Mouse (Mus musculus): ENCODE measurements around the gene Hes1. TPM values are rescaled to one million over a fixed set of nuclear protein-coding genes. Genes with fewer than 3 reads are reported as not detected.

Gene Hes1
- total RNA-seq, 4 experiments from 2014 or later, result 21.8 to 37.1 (median 23.1) TPM

DNA sequence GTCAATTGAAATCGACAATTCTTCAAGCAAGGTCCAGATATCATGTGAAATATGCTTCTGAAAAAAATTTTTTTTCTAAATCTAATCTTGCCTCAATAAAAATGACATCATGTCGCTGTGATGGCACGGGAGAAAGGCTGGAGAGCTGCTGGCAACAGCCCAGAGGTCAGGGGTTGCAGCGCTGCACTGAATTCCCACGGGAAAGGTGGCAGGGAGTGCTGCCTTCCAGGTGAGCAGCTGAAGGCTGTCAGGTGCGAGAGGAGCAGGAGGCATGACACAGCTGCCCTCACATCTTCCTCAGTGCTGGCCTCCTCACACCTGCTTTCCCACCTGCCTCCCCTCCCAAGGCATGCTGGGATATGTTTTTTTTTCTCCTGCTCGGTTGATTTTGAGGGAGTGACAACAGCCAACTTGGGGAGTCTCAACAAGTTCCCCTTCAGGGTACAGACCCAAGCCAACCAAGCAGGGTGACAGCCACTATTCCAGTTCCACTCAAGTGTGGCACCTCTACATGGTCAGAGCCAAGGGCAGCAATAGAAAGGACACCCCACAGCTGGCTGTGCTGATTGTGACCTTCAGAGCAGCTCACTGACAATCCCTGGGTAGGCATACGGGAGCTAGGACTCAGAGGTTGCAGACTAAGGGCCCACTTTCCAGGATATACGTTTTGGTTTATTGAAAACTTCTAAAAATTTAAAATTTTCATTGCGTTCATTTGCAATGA lies 13.3 kb upstream of the Hes1 start:
- no peak for DNase-seq (ENCODE audit: low spot score in 2 of 2)

DNA sequence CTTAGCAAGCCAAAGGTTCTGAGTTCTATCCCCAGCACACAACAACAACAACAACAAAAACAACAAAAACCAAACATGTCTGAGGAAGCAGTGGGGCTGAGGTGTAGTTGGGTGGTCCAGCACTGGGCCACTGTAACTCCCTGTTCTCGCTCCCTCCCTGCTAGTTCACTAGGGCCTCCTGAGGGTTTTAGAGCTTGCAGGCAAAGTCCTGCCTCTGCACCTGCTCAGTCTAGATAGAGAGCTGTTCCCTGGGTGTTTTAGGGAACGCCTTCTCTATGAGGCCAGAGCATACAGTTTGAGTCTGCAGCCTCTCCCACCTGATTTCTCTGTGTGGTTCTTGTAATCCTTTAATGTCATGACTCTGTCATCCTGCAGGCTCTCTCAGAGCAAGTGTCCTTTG lies 11.9 kb upstream of the Hes1 start:
- no peak for DNase-seq (ENCODE audit: low spot score in 2 of 2)

DNA sequence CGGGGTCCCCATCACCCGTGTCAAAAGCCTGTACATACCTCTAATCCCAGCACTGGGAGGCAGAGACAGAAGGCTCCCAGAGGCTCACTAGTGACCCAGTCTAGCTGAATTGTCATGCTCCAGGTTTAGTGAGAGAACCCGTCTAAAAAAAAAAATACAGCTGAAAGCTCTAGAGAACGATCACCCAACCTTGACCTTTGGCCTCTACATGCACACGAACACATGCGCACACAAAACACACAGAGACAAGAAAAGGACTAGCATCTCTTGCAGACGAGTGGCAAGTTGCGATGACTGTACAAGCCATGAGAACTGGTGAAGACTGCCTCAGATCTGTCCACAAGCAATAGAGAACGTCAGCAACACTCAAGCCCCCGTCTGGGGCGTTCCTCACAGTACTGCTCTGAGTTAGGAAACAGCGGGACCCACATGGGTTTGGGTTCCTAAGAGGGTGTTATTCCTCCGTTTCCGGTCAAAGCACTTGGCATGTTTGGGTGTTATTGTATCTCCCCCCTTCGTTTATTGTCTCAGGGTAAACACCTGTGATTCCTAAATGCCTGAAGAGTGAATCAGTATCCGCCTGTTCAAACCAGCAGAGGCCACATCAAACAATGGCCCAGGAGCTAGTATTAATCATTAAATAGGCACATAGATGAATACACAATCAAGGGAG lies 11.2 kb upstream of the Hes1 start:
- no peak for DNase-seq (ENCODE audit: low spot score in 2 of 2)

DNA sequence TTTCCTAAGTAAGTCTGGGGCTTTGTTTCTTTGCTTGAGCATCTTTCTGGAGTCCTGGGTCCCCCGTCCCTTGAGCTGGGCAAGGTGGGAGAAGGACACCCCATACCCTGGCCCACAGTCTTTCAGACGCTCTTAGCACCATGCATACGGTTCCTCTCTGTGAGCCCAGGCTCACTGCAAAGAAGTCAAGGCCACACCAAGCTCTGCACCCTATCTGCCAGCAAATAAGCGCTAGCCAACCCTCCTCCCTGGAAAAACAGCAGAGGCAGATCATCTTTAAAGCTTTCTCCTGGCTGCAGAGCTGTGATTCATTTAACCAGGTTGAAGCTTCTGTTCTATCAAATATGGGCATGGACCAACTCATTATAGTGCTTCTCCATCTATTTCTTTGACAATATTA lies 9.6 kb upstream of the Hes1 start:
- no peak for DNase-seq (ENCODE audit: low spot score in 2 of 2)

DNA sequence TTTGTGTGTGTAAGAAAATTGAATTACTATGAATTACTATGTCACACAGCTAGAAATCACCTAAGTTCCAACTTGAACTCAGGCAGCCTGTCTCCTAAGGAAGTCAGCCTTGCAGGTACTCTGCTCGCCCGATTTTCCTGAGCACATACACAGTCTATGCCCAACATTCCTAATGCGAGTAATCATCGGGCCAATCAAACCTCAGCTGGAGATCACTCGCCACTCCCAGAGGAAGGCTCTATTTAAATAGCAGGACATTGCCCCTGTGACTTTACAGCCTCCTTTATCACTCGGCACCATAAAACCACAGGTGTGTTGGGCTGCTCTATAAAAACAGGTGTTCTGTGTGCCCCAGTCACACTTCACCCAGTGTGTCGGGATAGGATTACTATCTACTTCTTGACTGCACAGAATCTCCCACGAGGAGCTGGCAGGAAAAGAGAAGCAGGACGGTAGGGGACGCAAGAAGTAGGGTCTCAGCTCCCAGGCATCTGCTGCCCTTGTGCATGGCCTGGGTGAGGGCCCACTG lies 8.8 kb upstream of the Hes1 start:
- no peak for DNase-seq (ENCODE audit: low spot score in 2 of 2)

DNA sequence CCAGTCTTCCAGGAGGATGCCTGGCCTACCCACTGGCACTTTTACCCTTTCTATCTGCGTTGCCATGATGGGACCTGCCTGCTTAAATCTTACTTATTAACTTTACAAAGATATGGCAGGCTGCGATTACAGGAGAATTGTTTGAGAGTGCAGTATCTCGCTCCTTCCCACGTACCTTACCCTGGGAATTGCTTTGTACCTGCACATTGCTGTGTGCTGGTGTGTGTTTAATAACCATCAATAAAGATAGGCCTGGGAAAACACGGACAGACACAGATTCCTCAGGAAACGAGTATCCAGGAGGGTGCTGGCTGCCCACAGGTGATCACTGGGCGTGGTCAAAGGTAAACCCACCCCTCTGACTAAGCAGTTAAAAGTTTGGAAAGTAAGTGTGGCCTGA lies 8.3 kb upstream of the Hes1 start:
- no peak for DNase-seq (ENCODE audit: low spot score in 2 of 2)

DNA sequence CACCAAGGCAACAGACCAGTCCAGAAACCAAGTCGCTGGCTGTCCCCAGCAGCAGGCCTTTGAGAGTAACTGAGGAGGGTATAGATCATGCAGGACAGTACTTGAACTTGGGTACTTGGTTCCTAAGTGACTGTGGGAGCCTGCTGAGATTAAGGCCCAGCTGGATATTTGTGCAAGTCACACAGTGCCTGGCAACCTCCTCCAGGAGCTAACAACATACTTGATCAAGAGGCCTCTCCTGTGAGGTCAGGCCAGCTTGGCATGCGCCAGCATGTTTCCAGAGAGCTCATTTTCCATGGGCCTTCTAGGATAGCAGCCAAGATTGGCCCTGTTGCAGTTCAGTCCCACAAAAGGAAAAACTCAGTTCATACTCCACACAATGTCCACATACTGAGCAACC lies 7.3 kb upstream of the Hes1 start:
- DNase-seq (ENCODE audit: low spot score in 2 of 2), result no peak

DNA sequence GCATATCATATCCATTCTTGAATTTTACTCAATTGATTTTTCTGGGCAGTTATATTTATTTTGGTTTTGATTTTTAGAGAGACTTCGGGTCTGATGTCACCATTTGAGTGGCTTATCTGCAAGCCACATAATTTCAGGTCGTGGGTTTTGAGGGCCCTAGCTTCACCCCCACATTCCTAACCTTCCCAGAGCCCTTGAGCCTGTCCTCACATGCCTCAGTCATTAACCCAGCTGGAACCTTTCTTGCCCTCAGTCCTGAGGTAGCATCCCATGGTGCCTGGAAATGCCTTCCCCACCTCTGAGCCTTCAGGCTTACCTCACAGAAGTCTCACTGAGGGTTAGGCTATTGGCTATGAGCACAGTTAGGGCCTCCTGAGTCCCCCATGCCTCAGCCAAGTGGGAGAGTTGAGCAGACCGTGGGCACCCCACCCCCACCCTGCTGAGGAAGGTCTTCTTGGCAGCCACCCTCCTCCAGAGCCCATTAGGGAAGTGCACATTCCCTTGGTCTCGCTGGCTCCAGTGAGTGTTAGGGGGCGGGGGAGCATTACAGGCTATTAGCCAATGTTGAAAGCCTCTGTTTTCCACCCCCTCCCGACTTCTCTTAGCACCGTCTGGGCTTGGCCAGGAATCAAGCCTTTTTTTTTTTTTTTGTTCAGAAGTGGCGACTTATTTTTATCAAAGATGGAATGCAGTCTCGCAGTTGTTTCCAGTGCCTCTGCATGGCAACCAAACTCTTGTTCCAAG lies 5.0 kb upstream of the Hes1 start:
- DNase-seq (ENCODE audit: low spot score in 2 of 2), result peak in 1 of 2 experiments; percentile 49

DNA sequence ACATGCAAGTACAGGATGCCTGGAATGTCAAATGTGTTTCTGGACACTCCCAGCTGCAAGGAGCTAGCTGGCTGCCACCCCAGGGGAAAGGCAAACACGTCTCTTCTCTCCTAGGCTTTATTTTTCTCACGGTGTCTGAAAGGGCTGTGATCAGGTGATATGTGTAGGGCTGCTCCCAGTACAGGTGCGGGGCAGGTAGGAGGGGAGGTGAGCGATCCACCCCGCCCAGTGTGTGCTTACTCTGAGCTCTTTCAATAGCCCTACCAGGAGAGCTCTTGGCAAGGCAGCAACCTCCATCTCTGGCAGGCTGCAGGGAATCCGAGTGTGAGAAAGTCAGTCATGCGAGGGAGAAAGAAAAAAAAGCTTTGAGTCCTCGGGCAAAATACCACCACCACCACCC lies 3.8 kb upstream of the Hes1 start:
- DNase-seq (ENCODE audit: low spot score in 2 of 2), result no peak

DNA sequence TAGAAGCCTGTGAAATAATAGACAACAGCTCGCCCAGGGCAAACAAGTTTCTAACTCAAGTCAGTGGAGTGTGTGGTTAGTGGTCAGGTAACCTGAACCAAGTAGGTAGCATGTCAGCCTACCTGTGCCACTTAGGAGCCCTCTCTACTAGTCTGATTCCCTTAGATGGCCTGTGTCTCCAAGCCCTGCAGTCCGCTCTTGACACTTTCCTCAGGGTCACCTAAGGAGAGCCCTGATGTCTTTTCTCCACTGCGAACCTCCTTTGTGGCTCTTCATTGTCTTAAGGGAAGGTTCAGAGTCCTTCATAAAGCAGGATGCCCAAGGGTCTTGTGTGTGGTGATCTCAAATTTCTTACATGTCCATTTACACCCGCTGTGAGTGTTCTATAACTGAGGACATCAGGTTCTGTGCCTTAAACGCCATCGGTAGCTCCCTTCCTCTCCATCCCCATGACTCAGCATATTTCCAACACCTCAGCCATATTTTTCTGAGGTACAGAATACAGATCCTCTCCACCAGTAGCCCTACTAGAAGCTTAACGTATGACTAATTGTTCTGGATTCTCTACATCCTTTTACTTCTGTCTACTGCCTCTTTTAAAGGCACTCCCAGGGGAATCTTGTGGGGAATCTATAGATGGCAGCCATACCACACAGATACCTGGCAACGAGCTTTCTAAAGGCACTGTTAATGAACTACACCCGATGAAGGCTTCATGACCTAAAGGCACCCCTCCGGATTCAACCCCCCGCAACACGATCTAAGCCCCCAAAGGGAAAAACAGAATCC lies 1.7 kb upstream of the Hes1 start:
- DNase-seq (ENCODE audit: low spot score in 2 of 2), result no peak

DNA sequence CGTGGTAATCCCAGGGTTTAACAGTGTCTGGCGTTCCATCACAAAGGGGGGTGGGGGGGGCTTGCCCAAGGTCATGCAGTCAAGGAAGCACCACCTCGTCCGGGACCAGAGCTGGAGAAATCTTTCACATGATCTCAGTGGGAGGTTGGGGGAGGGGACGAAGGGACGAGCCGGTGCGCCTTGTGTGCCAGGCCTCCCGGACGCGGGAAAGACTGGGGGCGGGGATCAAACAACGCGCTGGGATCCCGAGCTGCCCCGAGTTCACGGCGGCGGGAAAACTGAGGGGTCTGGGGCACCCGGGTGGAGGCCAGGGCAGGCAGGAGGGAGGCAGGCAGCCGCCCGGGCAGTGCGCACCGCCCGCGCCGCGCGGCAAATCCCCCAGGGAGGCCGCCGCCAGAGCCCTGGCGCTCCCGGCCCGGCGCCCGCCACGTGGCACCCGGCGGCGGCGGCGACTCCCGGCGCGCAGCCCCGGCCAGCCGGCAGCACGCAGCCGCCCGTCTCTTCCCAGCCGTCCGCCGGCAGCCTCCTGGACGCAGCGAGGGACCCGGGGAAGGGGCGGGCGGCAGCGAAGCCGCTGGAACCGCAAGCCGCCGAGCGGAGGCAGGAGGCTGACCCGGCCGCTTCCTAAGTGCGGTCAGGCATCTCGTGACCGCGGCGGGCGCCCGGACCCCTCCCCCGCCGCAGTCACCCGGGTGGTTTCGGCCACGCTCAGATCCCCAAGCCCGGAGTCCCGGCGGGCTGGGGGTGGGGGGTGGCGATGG lies 883 bp upstream of the Hes1 start:
- DNase-seq (ENCODE audit: low spot score in 2 of 2), result no peak

DNA sequence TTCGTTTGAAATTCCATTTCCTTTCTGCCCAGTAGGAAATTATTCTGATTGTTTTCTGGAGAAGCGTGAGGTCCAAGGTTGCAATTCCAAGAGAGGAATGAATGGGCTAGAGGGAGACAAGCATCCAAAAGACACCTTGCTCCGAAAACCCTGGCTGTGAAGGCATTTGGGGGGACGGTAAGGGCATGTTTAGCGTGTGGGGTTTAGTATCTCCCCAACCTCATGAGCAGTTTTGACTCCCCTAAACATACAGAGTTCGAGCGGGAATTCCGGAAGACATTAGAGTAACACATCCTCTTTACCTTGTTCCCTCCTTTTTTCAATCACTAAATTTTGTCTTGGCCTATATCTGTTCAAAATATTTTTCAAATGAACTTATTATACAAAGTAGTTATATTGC lies 429 bp downstream of the Hes1 start:
- no peak for DNase-seq (ENCODE audit: low spot score in 2 of 2)

DNA sequence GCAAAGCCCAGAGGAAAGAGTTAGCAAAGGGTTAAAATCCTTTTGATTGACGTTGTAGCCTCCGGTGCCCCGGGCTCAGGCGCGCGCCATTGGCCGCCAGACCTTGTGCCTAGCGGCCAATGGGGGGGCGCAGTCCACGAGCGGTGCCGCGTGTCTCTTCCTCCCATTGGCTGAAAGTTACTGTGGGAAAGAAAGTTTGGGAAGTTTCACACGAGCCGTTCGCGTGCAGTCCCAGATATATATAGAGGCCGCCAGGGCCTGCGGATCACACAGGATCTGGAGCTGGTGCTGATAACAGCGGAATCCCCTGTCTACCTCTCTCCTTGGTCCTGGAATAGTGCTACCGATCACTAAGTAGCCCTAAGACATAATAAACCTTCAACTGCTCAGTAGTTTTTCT lies 893 bp downstream of the Hes1 start:
- peak; percentile 85 for DNase-seq (ENCODE audit: low spot score in 2 of 2)

DNA sequence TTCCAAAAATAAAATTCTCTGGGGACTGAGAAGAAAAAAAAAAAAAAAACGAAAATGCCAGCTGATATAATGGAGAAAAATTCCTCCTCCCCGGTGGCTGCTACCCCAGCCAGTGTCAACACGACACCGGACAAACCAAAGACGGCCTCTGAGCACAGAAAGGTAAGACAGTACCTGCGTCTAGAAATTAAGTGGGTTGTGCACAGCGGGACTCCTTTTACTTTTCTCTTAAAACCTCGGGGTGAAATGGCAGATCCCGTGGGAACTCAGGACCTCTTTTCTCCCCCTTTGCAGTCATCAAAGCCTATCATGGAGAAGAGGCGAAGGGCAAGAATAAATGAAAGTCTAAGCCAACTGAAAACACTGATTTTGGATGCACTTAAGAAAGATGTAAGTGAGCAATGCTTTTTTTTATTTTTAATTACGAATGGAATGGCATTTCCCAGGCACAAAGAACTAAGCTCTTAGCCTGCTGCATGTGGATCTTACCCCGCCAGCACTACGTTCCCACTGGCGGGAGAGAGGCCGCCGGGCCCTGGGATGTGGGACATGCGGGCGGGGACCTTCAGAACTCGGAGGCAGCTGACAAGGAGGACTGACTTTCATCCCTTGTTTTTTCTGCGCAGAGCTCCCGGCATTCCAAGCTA lies 1.5 kb downstream of the Hes1 start:
- DNase-seq (ENCODE audit: low spot score in 2 of 2), result no peak

DNA sequence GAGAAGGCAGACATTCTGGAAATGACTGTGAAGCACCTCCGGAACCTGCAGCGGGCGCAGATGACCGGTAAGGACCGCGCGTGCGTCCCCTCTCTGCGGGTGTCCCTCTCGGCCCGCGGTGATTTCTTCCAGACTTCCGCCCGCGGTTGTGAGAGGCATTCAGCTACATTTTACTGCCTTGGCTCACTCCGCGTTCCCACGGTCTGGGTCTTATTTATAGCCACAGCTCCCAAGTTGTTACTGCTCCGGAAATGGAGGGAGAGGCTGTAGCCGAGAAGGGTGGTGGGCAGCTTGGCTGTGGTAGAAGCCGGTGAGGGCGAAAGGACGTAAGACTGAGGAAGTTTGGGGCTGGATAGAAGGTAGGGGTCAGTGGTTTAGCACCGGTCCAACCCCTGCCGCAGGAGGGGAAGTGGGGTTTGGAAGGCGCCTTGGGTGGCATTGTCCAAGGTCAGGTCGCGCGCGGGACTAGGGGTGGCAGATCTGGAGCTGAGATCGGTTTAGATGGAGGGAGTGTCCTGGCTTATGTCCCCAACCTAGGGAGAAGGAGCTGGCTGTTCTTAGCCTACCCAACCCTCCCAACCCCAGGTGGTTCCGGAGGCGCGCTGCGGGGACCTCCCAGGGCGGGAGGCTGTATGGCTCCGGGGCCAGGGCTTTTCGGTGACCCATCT lies 2.1 kb downstream of the Hes1 start:
- no peak for DNase-seq (ENCODE audit: low spot score in 2 of 2)

DNA sequence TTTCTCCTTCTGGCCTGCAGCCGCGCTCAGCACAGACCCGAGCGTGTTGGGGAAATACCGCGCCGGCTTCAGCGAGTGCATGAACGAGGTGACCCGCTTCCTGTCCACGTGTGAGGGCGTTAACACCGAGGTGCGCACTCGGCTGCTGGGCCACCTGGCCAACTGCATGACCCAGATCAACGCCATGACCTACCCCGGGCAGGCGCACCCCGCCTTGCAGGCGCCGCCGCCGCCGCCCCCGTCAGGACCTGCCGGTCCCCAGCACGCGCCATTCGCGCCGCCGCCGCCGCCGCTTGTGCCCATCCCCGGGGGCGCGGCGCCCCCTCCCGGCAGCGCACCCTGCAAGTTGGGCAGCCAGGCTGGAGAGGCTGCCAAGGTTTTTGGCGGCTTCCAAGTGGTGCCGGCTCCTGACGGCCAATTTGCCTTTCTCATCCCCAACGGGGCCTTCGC lies 2.7 kb downstream of the Hes1 start:
- DNase-seq (ENCODE audit: low spot score in 2 of 2), result peak; percentile 64 to 81

DNA sequence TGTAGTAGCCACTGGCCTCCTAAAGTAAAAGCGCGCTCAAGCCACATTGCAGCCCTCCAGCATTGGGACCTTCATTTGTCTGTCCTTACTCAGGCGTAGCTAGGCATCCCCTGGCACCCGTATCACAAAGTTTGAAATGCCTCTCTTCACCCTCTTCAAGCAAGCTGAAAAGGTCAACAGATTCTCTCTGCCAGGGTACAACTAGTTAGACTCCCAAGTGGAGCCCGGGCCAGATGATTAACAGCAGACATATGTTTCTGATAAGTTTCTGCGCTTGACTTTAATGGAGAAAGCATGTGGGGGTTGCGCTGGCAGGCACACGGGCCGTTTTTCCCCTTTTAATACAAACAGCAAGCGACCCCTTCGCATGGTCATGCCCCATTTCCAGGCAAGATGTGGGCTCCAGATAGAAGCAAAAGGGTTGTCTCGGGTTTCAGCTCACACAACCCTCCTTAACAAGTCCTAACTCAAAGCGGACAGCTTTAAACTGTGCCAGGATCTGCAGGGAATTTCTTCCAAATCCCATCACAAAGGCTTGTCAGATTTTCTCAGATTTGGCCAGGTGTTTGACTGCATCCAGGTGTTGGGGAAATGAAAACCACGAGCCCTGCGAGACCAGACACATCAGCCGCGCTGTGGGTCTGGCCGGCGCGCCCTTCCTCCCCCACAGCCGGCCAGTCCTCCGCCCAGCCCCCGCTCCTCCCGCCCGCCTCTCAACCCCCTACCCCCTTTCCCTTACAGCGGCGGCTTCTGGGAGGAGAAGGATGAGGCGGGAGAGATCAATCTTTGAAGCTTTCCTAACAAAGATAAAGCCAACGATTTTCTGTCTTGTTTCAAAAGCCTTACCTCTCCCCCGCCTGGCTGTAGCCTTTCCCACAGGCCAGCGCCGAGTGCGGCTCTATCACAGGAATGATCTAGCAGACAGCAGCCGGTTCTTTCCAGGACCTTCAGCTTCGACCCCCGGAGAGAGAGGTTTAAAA lies 4.1 kb downstream of the Hes1 start:
- no peak for DNase-seq (ENCODE audit: low spot score in 2 of 2)

DNA sequence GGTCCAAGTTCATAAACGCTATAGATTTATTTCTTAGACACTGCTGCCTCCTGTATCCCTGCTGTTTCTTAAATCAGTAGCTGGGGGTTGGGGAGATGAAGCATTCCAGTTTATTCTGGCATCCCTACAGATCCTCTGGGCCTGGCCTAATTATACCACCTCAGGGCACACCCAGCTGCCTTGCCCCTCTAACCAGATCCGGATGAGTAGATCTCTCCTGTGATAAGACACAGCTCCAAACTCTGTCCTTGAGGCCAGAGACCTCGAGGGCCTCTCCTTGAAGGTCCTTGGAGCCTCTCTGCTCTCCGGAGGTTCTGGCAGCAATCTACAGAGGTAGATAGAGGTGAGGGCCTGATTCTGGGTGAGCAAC lies 5.4 kb downstream of the Hes1 start:
- DNase-seq (ENCODE audit: low spot score in 2 of 2), result no peak

Measured in layer of hippocampus, adult 8-10 months (tissue).